Mouse (Mus musculus): Measurements from ENCODE around the gene Olfr954. TPM values are rescaled to one million over a fixed set of nuclear protein-coding genes. Genes with fewer than 3 reads are reported as not detected.

The Olfr954 gene
- polyA plus RNA-seq, 2 experiments = not detected

DNA sequence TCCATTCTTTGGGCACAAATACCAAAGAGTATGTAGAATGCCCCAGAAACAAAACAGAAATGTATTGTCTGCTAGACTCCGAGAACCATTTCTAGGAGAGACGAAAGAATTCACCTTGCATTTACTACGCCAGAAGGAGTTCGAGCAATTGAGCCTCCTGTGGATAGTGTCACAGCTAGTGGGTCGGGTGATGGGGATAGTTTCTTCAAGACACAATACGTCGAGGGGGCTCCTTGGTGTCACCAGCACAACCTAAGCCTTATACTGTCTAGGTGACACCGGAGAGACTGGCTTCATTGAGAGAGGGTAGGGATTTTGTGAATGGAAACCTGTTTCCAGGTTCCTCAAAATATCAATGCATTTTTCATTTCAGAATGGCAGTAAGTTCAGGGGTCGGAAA, 52.9 kb downstream of the Olfr954 start:
- no peaks in the 10 kb centered on the region for H3K9me3 ChIP-seq (ENCODE audit: control insufficient read depth, low read length)
- H3K9ac ChIP-seq (ENCODE audit: low read depth, low read length, severe bottlenecking) = no peak overlapping the region
- H3K27me3 ChIP-seq (ENCODE audit: control insufficient read depth, insufficient read depth, low read length) = no peaks in the 10 kb centered on the region
- H3K4me1 ChIP-seq (ENCODE audit: control insufficient read depth, insufficient read depth, low read length) = no peaks in the 10 kb centered on the region
- no peak for TF ChIP-seq POLR2A (IDR thresholded peaks at IDR 0.05; ENCODE audit: borderline replicate concordance, extremely low read depth, insufficient read depth, insufficient read length)
- 81% methylated on average over 9 of the region's 9 CpGs for WGBS
- H3K27ac ChIP-seq (replicated peaks; ENCODE audit: low read depth, low read length) = no peak overlapping the region
- DNase-seq (ENCODE audit: low spot score) = no peak
- H3K36me3 ChIP-seq (ENCODE audit: control insufficient read depth, insufficient read depth, low read length) = no peaks in the 10 kb centered on the region
- no peak overlapping the region for H3K4me2 ChIP-seq (replicated peaks; ENCODE audit: low read depth, low read length, severe bottlenecking)
- no peak overlapping the region for H3K4me3 ChIP-seq (replicated peaks; ENCODE audit: low read length)
- no peak for ATAC-seq (ENCODE audit: low FRiP score, low read depth)

Other genes with a start within 250 kb of the Olfr954 start
- gene Olfr1537, start 206.7 kb upstream of the Olfr954 start, polyA plus RNA-seq (2012; rRNA removed) = not detected in 2 replicates
- gene Olfr1537, start 206.7 kb upstream of the Olfr954 start, polyA plus RNA-seq (2014; fragmentation: Nextera tagmentation; extraction: Ambion mirVana) = not detected in 2 replicates
- gene Olfr945, start 179.9 kb upstream of the Olfr954 start, polyA plus RNA-seq (2012; rRNA removed) = not detected in 2 replicates
- gene Olfr945, start 179.9 kb upstream of the Olfr954 start, polyA plus RNA-seq (2014; fragmentation: Nextera tagmentation; extraction: Ambion mirVana) = not detected in 2 replicates
- gene Olfr948, start 130.7 kb upstream of the Olfr954 start, polyA plus RNA-seq (2012; rRNA removed) = not detected in 2 replicates
- not detected in 2 replicates for gene Olfr948, start 130.7 kb upstream of the Olfr954 start, polyA plus RNA-seq (2014; fragmentation: Nextera tagmentation; extraction: Ambion mirVana)
- gene Olfr951, start 69.3 kb upstream of the Olfr954 start, polyA plus RNA-seq (2012; rRNA removed) = not detected in 2 replicates
- gene Olfr951, start 69.3 kb upstream of the Olfr954 start, polyA plus RNA-seq (2014; fragmentation: Nextera tagmentation; extraction: Ambion mirVana) = not detected in 2 replicates
- not detected in 2 replicates for gene Olfr952, start 29.6 kb upstream of the Olfr954 start, polyA plus RNA-seq (2012; rRNA removed)
- gene Olfr952, start 29.6 kb upstream of the Olfr954 start, polyA plus RNA-seq (2014; fragmentation: Nextera tagmentation; extraction: Ambion mirVana) = not detected in 2 replicates
- gene Olfr955, start 15.2 kb downstream of the Olfr954 start, polyA plus RNA-seq (2012; rRNA removed) = not detected in 2 replicates
- gene Olfr955, start 15.2 kb downstream of the Olfr954 start, polyA plus RNA-seq (2014; fragmentation: Nextera tagmentation; extraction: Ambion mirVana) = not detected in 2 replicates
- not detected in 2 replicates for gene Olfr44, start 37.3 kb downstream of the Olfr954 start, polyA plus RNA-seq (2012; rRNA removed)
- gene Olfr44, start 37.3 kb downstream of the Olfr954 start, polyA plus RNA-seq (2014; fragmentation: Nextera tagmentation; extraction: Ambion mirVana) = not detected in 2 replicates
- gene Olfr957, start 59.1 kb downstream of the Olfr954 start, polyA plus RNA-seq (2012; rRNA removed) = 0.06 and 0.08 TPM in 2 replicates
- gene Olfr957, start 59.1 kb downstream of the Olfr954 start, polyA plus RNA-seq (2014; fragmentation: Nextera tagmentation; extraction: Ambion mirVana) = not detected in 2 replicates
- gene Olfr958, start 97.4 kb downstream of the Olfr954 start, polyA plus RNA-seq (2012; rRNA removed) = not detected in 2 replicates
- not detected in 2 replicates for gene Olfr958, start 97.4 kb downstream of the Olfr954 start, polyA plus RNA-seq (2014; fragmentation: Nextera tagmentation; extraction: Ambion mirVana)
- not detected in 2 replicates for gene Olfr959, start 118.9 kb downstream of the Olfr954 start, polyA plus RNA-seq (2012; rRNA removed)
- gene Olfr959, start 118.9 kb downstream of the Olfr954 start, polyA plus RNA-seq (2014; fragmentation: Nextera tagmentation; extraction: Ambion mirVana) = not detected in 2 replicates
- gene AW551984, start 147.7 kb downstream of the Olfr954 start, polyA plus RNA-seq (2012; rRNA removed) = 66.5 and 75.3 TPM in 2 replicates
- 91.0 and 103 TPM in 2 replicates for gene AW551984, start 147.7 kb downstream of the Olfr954 start, polyA plus RNA-seq (2014; fragmentation: Nextera tagmentation; extraction: Ambion mirVana)
- not detected in 2 replicates for gene Olfr148, start 154.0 kb downstream of the Olfr954 start, polyA plus RNA-seq (2012; rRNA removed)
- not detected in 2 replicates for gene Olfr148, start 154.0 kb downstream of the Olfr954 start, polyA plus RNA-seq (2014; fragmentation: Nextera tagmentation; extraction: Ambion mirVana)
- 0.10 TPM in 1 of 2 replicates, not detected in the other for gene Olfr960, start 164.7 kb downstream of the Olfr954 start, polyA plus RNA-seq (2012; rRNA removed)
- gene Olfr960, start 164.7 kb downstream of the Olfr954 start, polyA plus RNA-seq (2014; fragmentation: Nextera tagmentation; extraction: Ambion mirVana) = not detected in 2 replicates
- gene Olfr961, start 188.4 kb downstream of the Olfr954 start, polyA plus RNA-seq (2012; rRNA removed) = not detected in 2 replicates
- gene Olfr961, start 188.4 kb downstream of the Olfr954 start, polyA plus RNA-seq (2014; fragmentation: Nextera tagmentation; extraction: Ambion mirVana) = not detected in 2 replicates
- gene Olfr963, start 210.5 kb downstream of the Olfr954 start, polyA plus RNA-seq (2012; rRNA removed) = not detected in 2 replicates
- gene Olfr963, start 210.5 kb downstream of the Olfr954 start, polyA plus RNA-seq (2014; fragmentation: Nextera tagmentation; extraction: Ambion mirVana) = not detected in 2 replicates

Measured in limb, embryonic 14.5 days (tissue).